Mouse (Mus musculus) right cerebral cortex, postnatal 14 days (tissue): ENCODE data around the gene Ptafr.
"Not testable (repeated sequence)": the region's sequence is repeated elsewhere in the genome, so short reads cannot be mapped to it uniquely, and the experiment has no call there.

Experiments used
- DNase-seq: peaks from one replicate; pipeline ENCODE4 v3.0.0; 2022

Ptafr gene

GRCm38 (mm10) chr4:132563965-132564364 lies at the start of gene Ptafr:
Gene Ptafr (plus strand): TSS chr4:132564067.
- DNase-seq = peak; percentile 21

- peak; percentile 76 for DNase-seq
Measured at GRCm38 (mm10) chr4:132514555-132515135, 49.2 kb upstream of the Ptafr start.

GRCm38 (mm10) chr4:132515369-132516155 lies 48.3 kb upstream of the Ptafr start:
- DNase-seq = peak; percentile 87

GRCm38 (mm10) chr4:132518066-132518465 lies 45.8 kb upstream of the Ptafr start:
- DNase-seq = no peak

GRCm38 (mm10) chr4:132519188-132519587 lies 44.7 kb upstream of the Ptafr start:
- DNase-seq = no peak

GRCm38 (mm10) chr4:132524321-132524741 lies 39.5 kb upstream of the Ptafr start:
- no peak for DNase-seq

GRCm38 (mm10) chr4:132524808-132525207 lies 39.1 kb upstream of the Ptafr start:
- DNase-seq = no peak

GRCm38 (mm10) chr4:132526678-132527077 lies 37.2 kb upstream of the Ptafr start:
- no peak for DNase-seq

GRCm38 (mm10) chr4:132527917-132528522 lies 35.8 kb upstream of the Ptafr start:
- DNase-seq = no peak

GRCm38 (mm10) chr4:132529344-132529743 lies 34.5 kb upstream of the Ptafr start:
- no peak for DNase-seq

- DNase-seq = no peak
Measured at GRCm38 (mm10) chr4:132530033-132530804, 33.6 kb upstream of the Ptafr start.

GRCm38 (mm10) chr4:132532496-132532895 lies 31.4 kb upstream of the Ptafr start:
- DNase-seq = no peak

- peak; percentile 87 for DNase-seq
Measured at GRCm38 (mm10) chr4:132532981-132533916, 30.6 kb upstream of the Ptafr start, which contains the start of gene Atpif1. Gene Atpif1 (minus strand): TSS chr4:132533659.

GRCm38 (mm10) chr4:132535406-132536121 lies 28.3 kb upstream of the Ptafr start, which contains the start of gene Dnajc8:
Gene Dnajc8 (plus strand): TSS chr4:132535550.
- peak; percentile 97 for DNase-seq

GRCm38 (mm10) chr4:132539481-132539880 lies 24.4 kb upstream of the Ptafr start:
- DNase-seq = no peak

- DNase-seq = no peak
Measured at GRCm38 (mm10) chr4:132541413-132541812, 22.5 kb upstream of the Ptafr start.

GRCm38 (mm10) chr4:132542724-132543123 lies 21.1 kb upstream of the Ptafr start:
- DNase-seq = no peak

GRCm38 (mm10) chr4:132545851-132546250 lies 18.0 kb upstream of the Ptafr start:
- peak; percentile 44 for DNase-seq

GRCm38 (mm10) chr4:132554221-132554620 lies 9.6 kb upstream of the Ptafr start:
- DNase-seq = no peak

GRCm38 (mm10) chr4:132554653-132555052 lies 9.2 kb upstream of the Ptafr start:
- DNase-seq = no peak

GRCm38 (mm10) chr4:132555550-132555949 lies 8.3 kb upstream of the Ptafr start:
- DNase-seq = not testable (repeated sequence)
